Mouse (Mus musculus) E14TG2a.4 (cell line): Measurements from ENCODE around the gene Trp53i11.
A peak's percentile ranks its signal among the peaks of the same experiment; 100 is the strongest.

Source experiments
- H3K27me3 ChIP-seq: 2 replicates; pipeline ENCODE4 v1.6.1; 2014; ENCODE audit warnings: low read length, control low read depth; ENCODE audit not compliant: insufficient read depth
- H3K36me3 ChIP-seq: 2 replicates; pipeline ENCODE4 v1.6.1; 2014; ENCODE audit warnings: low read length, control low read depth; ENCODE audit not compliant: insufficient read depth
- H3K4me1 ChIP-seq: replicated peaks from 2 replicates; pipeline ENCODE4 v1.6.1; 2014; ENCODE audit warnings: low read depth, low read length, control low read depth
- H3K4me3 ChIP-seq: replicated peaks from 2 replicates; pipeline ENCODE4 v1.5.1; 2014; ENCODE audit warnings: mild to moderate bottlenecking, low read length
- H3K9me3 ChIP-seq: 2 replicates; pipeline ENCODE4 v1.6.1; 2014; ENCODE audit warnings: low read length, control low read depth
- CTCF ChIP-seq: conservative IDR thresholded peaks from 2 replicates; pipeline ENCODE4 v1.5.1; 2014; ENCODE audit warnings: low read length
- NANOG ChIP-seq: IDR thresholded peaks from 2 replicates; pipeline ENCODE4 v1.6.1; 2014; ENCODE audit warnings: borderline replicate concordance, low read length, mixed read lengths
- POU5F1 ChIP-seq: IDR thresholded peaks from 2 replicates; pipeline ENCODE4 v1.6.1; 2014; ENCODE audit warnings: low read length, borderline replicate concordance

The Trp53i11 gene

DNA sequence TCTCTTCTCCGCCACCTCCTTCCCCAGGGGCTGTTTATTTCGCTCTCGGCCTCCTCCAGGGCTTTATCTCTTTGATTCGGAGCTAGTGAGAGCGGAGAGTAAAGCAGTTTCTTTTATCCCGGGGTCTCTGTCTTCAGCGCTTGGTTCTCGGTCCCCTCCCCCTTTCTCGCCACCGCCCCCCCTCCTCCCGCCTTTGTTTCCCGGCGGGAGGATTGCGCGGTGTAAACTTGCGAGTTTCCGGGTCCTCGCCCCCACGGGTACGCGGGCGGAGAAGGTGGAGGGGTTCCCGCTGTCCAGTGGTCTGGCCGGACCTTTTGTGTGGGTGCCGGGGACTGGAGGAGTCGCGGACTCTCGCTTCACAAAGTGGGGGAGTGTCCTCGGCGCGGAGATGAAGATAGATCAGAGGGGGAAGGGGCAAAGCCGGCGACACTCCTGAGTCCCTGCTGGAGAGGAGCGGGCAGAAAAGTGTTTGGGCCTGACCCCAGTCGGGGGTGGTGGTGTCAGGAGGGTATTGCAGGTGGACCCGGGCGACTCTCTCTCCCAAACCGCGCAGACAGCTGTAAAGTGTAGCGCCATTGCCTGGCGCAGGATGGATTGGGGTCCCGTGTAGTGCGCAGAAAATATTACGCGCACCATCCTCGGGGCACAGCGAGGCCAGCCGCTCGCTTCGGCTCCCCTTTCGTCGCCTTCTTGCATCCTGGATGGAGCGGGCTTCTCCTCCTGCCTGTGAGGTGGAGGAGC lies 842 bp downstream of the Trp53i11 start:
- Histone ChIP-seq H3K4me1 (peaks cover 92% of the 10 kb centered on the region), H3K4me3 (peak overlapping the region; percentile 88), H3K9me3 (peaks cover 3% of the 10 kb centered on the region), H3K27me3 (peaks cover 47% of the 10 kb centered on the region), H3K36me3 (no peaks in the 10 kb centered on the region)
- TF ChIP-seq NANOG (no peak), CTCF (no peak), POU5F1 (no peak)

DNA sequence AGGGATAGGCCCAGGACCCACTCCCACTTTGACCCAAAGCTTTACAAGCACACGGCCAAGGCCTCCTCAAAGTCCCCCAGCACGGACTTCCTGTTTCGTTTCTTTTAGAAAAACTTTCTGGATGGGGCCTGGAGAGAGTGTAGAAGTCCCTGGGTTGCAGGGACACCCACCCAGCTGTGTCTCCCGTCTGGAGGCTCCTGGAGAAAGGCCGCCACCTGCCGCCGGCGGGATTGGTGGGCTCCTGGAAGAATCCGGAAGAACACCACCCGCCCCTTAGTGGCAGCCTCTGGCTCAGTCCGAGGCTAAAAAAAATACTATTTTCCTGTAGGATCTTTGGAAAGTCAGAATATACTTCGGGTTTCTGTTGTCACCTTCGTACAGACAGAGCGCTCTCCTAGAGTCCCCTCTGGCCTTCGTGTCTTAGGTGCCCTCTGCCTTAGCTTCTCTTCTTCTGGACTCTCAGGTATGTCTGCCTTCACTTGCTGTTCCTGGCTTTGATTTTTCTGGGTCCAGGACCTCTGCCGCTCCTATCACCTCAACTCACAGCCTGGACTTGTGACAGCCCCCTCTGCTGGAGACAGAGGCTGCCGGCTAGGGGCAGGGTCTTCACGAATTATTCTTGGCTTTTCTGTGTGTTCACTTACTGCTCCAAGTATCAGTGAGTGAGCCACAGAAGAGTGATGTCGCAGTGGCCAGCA lies 1.6 kb downstream of the Trp53i11 start:
- peaks cover 93% of the 10 kb centered on the region for H3K4me1 ChIP-seq
- TF ChIP-seq CTCF = peak; percentile 66
- no peak for TF ChIP-seq POU5F1
- TF ChIP-seq NANOG = no peak
- no peaks in the 10 kb centered on the region for H3K36me3 ChIP-seq
- H3K4me3 ChIP-seq = peak overlapping the region; percentile 88
- H3K27me3 ChIP-seq = peaks cover 47% of the 10 kb centered on the region
- H3K9me3 ChIP-seq = no peaks in the 10 kb centered on the region

DNA sequence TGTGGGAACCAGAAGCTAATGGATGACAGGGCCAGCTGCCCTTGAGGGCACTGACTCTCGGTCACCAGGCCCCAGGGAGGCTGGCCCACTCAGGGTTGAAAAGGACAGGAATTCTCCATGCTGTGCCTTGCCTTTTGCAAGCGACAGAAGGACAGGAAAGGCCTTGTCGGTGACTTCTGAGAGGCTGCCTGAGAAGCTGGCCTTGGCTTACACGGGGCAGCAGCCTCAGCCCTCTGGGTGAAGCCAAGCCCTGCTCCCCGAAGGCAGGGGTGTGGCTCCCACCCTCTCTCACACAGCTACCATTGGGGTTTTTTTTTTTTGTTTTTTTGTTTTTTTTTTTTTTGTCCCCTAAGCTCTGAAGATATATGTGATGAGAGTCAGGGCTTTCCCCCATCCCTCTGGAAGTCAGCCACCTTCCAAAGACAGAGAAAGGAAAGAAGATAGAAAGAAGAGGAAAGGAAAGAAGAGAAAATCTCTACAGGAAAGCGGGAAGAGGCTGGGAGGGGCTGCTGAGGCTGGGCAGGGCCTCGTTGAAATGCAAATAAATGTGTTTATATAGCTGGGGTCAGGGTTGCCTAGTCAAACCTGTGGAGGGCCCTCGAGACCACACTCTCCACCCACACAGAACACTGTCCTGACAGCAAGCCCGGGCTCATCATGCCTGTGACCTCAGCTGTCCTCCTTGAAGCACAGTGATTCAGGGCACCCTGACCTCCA lies 3.6 kb downstream of the Trp53i11 start:
- peak overlapping the region; percentile 61 for H3K4me3 ChIP-seq
- no peaks in the 10 kb centered on the region for H3K9me3 ChIP-seq
- TF ChIP-seq CTCF = no peak
- no peak for TF ChIP-seq POU5F1
- no peak for TF ChIP-seq NANOG
- no peaks in the 10 kb centered on the region for H3K36me3 ChIP-seq
- H3K4me1 ChIP-seq = peaks cover 88% of the 10 kb centered on the region
- H3K27me3 ChIP-seq = peaks cover 28% of the 10 kb centered on the region

DNA sequence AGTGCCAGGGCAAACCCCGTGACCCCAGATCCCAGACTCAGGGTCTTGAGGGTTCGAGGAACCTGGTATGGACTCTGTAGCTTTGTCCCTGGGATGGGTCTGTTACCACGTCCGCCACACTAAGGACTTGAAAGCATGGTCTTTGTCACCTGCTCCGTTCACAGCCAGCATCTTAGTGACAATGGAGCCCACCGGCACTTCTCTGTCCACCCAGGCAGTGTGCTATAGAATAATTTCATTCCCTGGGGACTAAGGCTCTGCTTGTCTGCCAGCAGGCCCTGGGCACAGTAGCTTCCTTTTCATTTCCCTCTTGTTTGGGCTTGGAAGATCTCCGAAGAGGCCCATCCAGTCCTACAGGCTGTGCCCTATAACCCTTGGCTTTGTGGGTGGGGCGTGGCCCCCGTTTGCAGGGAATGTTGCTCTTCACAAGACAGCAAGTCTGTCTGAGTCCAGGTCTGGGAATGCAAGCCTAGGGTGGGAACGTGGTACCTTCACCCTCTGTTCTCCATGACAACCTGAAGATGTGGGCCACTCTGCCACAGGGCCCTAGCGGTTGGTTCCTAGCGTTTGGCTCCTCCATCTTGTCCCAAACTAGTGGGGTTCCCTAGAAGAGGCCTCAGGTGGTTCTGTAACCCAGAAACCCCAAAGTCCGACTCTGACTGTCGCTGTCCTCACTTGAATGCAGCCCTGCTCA lies 4.3 kb downstream of the Trp53i11 start:
- Histone ChIP-seq H3K4me3 (peak overlapping the region; percentile 61), H3K36me3 (no peaks in the 10 kb centered on the region), H3K4me1 (peaks cover 81% of the 10 kb centered on the region), H3K27me3 (peaks cover 21% of the 10 kb centered on the region), H3K9me3 (no peaks in the 10 kb centered on the region)
- TF ChIP-seq POU5F1 = no peak

DNA sequence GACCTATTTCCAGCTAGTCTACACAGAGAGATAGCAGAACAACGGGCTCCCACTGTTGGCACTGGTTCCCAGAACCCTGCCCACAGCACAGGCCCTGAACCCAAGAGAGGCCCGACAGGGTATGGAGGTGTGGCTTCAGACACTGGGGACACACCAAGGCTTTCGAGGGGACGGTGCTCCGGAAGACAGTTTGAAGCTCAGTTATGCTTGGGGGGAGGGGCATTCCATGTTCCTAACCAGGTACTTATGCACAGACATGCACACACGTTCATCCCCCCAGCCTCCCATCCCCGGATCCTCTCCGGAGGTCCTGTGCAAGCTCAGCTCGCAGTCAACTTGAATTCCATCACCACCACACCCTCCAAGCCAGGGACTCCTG lies 4.8 kb downstream of the Trp53i11 start:
- H3K27me3 ChIP-seq = peaks cover 16% of the 10 kb centered on the region
- no peaks in the 10 kb centered on the region for H3K9me3 ChIP-seq
- TF ChIP-seq CTCF (no peak), POU5F1 (no peak), NANOG (no peak)
- H3K4me1 ChIP-seq = peaks cover 76% of the 10 kb centered on the region
- peak overlapping the region; percentile 61 for H3K4me3 ChIP-seq
- 0 out of 2 replicates have a peak, but pooled peaks cover 3% of the 10 kb centered on the region for H3K36me3 ChIP-seq

DNA sequence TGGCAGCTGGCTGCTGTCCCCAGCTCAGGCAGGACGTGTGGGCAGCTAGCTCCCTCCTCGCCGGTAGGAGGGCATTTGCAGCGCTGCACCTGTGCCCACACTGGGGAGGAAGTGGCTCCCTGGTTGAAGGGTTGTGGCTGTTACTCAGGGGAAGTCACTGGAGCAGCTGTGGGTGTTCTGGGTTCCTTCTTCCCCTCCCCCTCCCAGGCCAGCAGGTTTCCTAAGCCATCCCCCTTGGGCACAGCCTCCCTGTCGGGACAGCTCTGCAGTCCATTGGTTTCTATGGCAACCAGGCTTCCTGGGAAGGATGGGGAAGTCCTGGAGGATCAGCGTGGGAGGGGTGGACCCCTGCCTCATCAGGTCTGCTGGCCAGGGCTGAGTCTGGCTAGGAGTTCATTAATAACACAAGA lies 5.3 kb downstream of the Trp53i11 start:
- Histone ChIP-seq H3K9me3 (no peaks in the 10 kb centered on the region), H3K36me3 (peaks cover 8% of the 10 kb centered on the region), H3K4me1 (peaks cover 81% of the 10 kb centered on the region), H3K27me3 (peaks cover 11% of the 10 kb centered on the region), H3K4me3 (peak overlapping the region; percentile 61)
- no peak for TF ChIP-seq POU5F1
- TF ChIP-seq CTCF = no peak
- no peak for TF ChIP-seq NANOG

DNA sequence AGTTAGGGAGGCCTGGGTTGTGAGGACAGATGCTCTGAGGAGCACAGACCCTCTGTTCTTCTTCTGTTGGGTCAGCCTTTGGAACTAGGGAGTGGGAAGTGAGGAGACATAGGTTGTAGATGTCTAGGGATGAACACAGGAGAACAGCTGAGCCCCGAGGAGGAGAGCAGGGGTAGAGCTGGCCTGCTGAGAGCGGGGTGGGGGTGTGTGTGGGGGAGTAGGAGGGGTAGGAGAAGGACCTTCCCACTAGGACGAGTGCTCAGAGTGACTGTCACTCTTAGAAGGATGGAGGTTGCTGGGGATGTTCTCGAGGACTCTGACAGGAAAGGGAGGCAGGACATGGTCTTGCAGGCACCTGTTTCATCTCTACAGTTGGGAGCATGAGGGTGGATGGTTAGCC lies 6.5 kb downstream of the Trp53i11 start:
- no peaks in the 10 kb centered on the region for H3K9me3 ChIP-seq
- H3K4me1 ChIP-seq = peaks cover 79% of the 10 kb centered on the region
- TF ChIP-seq CTCF = no peak
- peaks cover 15% of the 10 kb centered on the region for H3K36me3 ChIP-seq
- H3K27me3 ChIP-seq = 0 out of 2 replicates have a peak, but pooled peaks cover under 1% of the 10 kb centered on the region
- H3K4me3 ChIP-seq = no peak overlapping the region

DNA sequence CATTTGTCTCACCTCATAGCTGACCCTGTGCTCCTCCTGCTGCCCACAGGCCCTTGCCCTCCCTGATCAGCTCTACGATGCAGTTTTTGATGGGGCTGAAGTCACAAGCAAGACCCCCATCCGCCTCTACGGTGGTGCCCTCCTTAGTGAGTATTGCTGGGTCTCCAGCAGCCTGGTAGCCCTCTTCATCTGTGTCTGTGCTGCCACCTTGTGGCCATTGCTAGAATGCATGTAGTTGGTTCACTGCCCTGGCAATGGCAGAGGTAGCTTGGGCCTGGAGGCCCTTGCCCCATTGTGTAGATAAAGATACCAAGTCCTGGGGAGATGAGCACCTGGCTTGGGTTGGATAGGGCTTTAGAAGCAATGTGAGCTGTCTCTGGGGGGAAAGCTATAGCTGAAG lies 11.5 kb downstream of the Trp53i11 start:
- H3K4me3 ChIP-seq = no peak overlapping the region
- peaks cover 49% of the 10 kb centered on the region for H3K4me1 ChIP-seq
- H3K36me3 ChIP-seq = peaks cover 33% of the 10 kb centered on the region
- TF ChIP-seq CTCF = peak; percentile 65
- TF ChIP-seq NANOG = no peak
- no peaks in the 10 kb centered on the region for H3K27me3 ChIP-seq
- H3K9me3 ChIP-seq = no peaks in the 10 kb centered on the region
